Mouse (Mus musculus) heart, adult 2 months (tissue): ENCODE measurements at regions not wholly inside any gene's neighbourhood (a gene's known extent, or its start where the extent isn't known, plus 50 kb on each side); places are given as distances from the start of the nearest gene placed in this dataset.

ENCODE experiments used
- CTCF ChIP-seq: fragments of 200-600 bp; IDR thresholded peaks from 2 replicates; pipeline ENCODE4 v1.8.1; 2022; ENCODE audit warnings: antibody characterized with exemption, mild to moderate bottlenecking, moderate library complexity
- EP300 ChIP-seq: fragments of 200-500 bp; IDR thresholded peaks from 2 replicates; pipeline ENCODE4 v1.6.1; 2011; ENCODE audit warnings: low read depth, low read length, control low read depth; ENCODE audit not compliant: insufficient read depth
- POLR2A ChIP-seq: fragments of 200-500 bp; IDR thresholded peaks from 2 replicates; pipeline ENCODE4 v1.6.1; 2011; ENCODE audit warnings: mild to moderate bottlenecking, low read depth, low read length, control low read depth; ENCODE audit not compliant: insufficient read depth

GRCm38 (mm10) chr3:81505316-81505715 is 427.1 kb upstream of the Ctso start:
- TF ChIP-seq CTCF = no peak
- no peak for TF ChIP-seq EP300
- no peak for TF ChIP-seq POLR2A
